Mouse (Mus musculus): ENCODE measurements around the gene Ntf3. TPM values are rescaled to one million over a fixed set of nuclear protein-coding genes. Genes with fewer than 3 reads are reported as not detected.

The Ntf3 gene
- polyA plus RNA-seq (2015; fragmentation: Nextera tagmentation; extraction: Ambion mirVana): 4.7 and 5.1 TPM in 2 replicates

DNA sequence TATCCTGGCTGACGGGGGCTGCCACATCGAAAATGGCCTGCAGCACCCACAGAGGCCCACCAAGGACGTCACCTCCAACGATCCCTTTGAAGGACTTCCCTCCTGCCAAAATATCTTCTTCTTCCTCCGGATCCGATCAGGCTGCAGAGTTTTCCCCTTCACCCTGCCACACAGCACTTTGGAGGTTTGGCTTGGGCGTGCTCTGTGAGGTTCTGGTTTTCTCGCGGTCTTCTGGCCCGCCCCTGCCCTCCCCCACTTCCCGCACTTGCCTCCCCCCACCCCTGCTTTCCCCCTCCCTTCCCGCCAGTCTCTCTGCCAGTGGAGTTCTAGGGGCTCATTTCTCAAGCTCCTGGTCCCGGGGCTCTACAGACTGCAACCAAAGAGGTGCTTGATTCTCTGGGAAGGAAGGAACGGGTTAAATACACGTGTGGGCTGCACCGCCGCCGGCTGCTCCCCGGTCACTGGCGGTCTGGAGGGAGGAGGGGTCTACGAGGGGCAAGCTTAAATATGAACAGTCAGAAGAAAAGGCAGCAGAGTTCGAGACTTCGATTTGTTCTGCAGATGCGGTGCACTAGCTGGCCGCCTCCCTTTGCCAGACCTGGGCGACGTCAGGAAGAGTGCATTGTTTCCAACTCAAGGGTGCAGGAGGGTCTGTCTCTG, at the start of gene Ntf3:
Gene Ntf3 (minus strand): TSS at position 363 of the 660 bp plus-strand sequence.

All from neural tube, postnatal 0 days (tissue).